Mouse (Mus musculus) lung, postnatal 0 days (tissue): ENCODE data around the gene Hhatl.

Experiments used
- CTCF ChIP-seq: IDR thresholded peaks from 2 replicates; pipeline ENCODE4 v1.5.1; 2016; ENCODE audit warnings: antibody characterized with exemption, mild to moderate bottlenecking
- EP300 ChIP-seq: IDR thresholded peaks from 2 replicates; pipeline ENCODE4 v1.6.1; 2016; ENCODE audit warnings: antibody characterized with exemption, mild to moderate bottlenecking, control low read depth

- TF ChIP-seq CTCF (no peak), EP300 (no peak)
Measured at GRCm38 (mm10) chr9:121807546-121807945, 15.2 kb upstream of the Hhatl start.
